Mouse (Mus musculus) erythroblast, embryonic 14.5 days (primary cell): ENCODE results near the gene Hecw2.

Experiments used
- GATA1 ChIP-seq: IDR thresholded peaks from 2 replicates; pipeline ENCODE4 v1.6.1; 2012; ENCODE audit warnings: low read length, inconsistent platforms, mixed read lengths
- TAL1 ChIP-seq: IDR thresholded peaks from 3 replicates; pipeline ENCODE4 v1.6.1; 2012; ENCODE audit warnings: low read length, inconsistent platforms, mixed read lengths

GRCm38 (mm10) chr1:53976100-53976499 lies 218.9 kb downstream of the Hecw2 start:
- TF ChIP-seq GATA1 (no peak), TAL1 (no peak)
